14 mouse cellular contexts compared by ENCODE assay signal in the genomic region with DNA sequence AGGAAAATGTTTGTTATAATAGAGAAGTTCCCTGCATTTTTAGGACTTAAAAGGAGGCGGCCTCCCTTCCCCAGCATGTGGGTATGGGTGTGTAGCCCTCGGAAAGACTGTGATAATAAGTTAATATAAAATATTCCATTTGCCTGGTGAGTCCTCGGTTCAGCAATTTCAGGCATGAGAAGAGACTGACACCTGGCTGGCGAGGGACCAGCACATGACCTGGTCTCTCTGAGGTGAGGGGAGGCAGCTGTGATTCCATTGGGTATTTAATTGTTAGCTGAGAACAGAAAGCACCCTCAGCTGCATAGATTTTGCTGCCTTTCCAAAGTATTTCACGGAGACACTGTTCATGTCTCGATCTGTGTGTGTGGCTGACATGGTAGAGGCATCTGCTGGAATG.
A peak's percentile ranks its signal among the peaks of the same experiment; 100 is the strongest.
DNase-seq lines count a peak whose midpoint lies in the region; ATAC-seq lines count a peak whose summit lies in the region.
"Had no signal": no experiment of that assay in that cellular context is flagged by ENCODE, and none has a peak within 500 bp of the region (broad histone marks: within the 10 kb centered on the region; RNA-seq: fewer than 3 reads in every experiment).

No protein-coding gene starts in this region.

- intact Hi-C loops in heart, postnatal 25 days (cut with DNase I), result no loop called here

- no peak for DNase-seq in heart, postnatal 25 days (ENCODE audit: low spot score)
- DNase-seq in kidney, adult 8-10 months, result peak; percentile 65 to 78
- DNase-seq in embryo, embryonic 10.5 days (ENCODE audit: low spot score), result no peak
- DNase-seq in left cerebral cortex, adult 11 months (ENCODE audit: low spot score), result no peak
- no peak for DNase-seq in thymus, postnatal 4 days
- DNase-seq: cerebellum, adult 18-20 months; gastrocnemius, postnatal 10 days; layer of hippocampus, postnatal 36 days; liver; thymus, adult 18-20 months had no signal

- no peaks in the 10 kb centered on the region for H3K27me3 ChIP-seq in heart, embryonic 12.5 days (replicated peaks)
- H3K27me3 ChIP-seq in forebrain, embryonic 16.5 days (replicated peaks; ENCODE audit: control insufficient read depth, insufficient read depth, low read length), result no peaks in the 10 kb centered on the region
- H3K27me3 ChIP-seq in limb, embryonic 13.5 days, result no peaks in the 10 kb centered on the region

- H3K36me3 ChIP-seq in heart, embryonic 12.5 days, result peaks cover 6% of the 10 kb centered on the region
- H3K36me3 ChIP-seq in forebrain, embryonic 16.5 days (ENCODE audit: control insufficient read depth, insufficient read depth), result no peaks in the 10 kb centered on the region
- peaks cover 6% of the 10 kb centered on the region; the same call in 1 of the 2 replicates for H3K36me3 ChIP-seq in limb, embryonic 13.5 days

- 0 out of 2 replicates have a peak overlapping the region, but pooled peaks have one; percentile 19 for H3K27ac ChIP-seq in heart, embryonic 12.5 days (ENCODE audit: poor library complexity, severe bottlenecking)
- H3K27ac ChIP-seq in forebrain, embryonic 16.5 days (ENCODE audit: low read length), result 0 out of 2 replicates have a peak overlapping the region, but pooled peaks have one; percentile 16
- peak overlapping the region; percentile 69 for H3K27ac ChIP-seq in limb, embryonic 13.5 days

- H3K4me3 ChIP-seq in heart, embryonic 12.5 days, result no peak overlapping the region
- no peak overlapping the region for H3K4me3 ChIP-seq in forebrain, embryonic 16.5 days (replicated peaks; ENCODE audit: low read length)
- no peak overlapping the region for H3K4me3 ChIP-seq in limb, embryonic 13.5 days

- H3K4me1 ChIP-seq in heart, embryonic 12.5 days (replicated peaks), result peaks cover 38% of the 10 kb centered on the region
- peaks cover 35% of the 10 kb centered on the region for H3K4me1 ChIP-seq in forebrain, embryonic 16.5 days (replicated peaks; ENCODE audit: control insufficient read depth, insufficient read depth, low read length)
- H3K4me1 ChIP-seq in limb, embryonic 13.5 days, result peaks cover 65% of the 10 kb centered on the region

- no peaks in the 10 kb centered on the region; the same call in 1 of the 2 replicates for H3K9me3 ChIP-seq in heart, embryonic 12.5 days (replicated peaks)
- no peaks in the 10 kb centered on the region for H3K9me3 ChIP-seq in forebrain, embryonic 16.5 days (ENCODE audit: control insufficient read depth, low read length)
- H3K9me3 ChIP-seq in limb, embryonic 13.5 days, result peaks cover 6% of the 10 kb centered on the region; the same call in 1 of the 2 replicates

- H3K9ac ChIP-seq in heart, embryonic 12.5 days, result no peak overlapping the region
- no peak overlapping the region for H3K9ac ChIP-seq in forebrain, embryonic 16.5 days (replicated peaks; ENCODE audit: low read depth, low read length)
- H3K9ac ChIP-seq in limb, embryonic 13.5 days, result peak overlapping the region; percentile 26; the same call in 1 of the 2 replicates

- WGBS in heart, embryonic 12.5 days, result 78% methylated on average over 6 of the region's 6 CpGs
- 51% methylated on average over 6 of the region's 6 CpGs for WGBS in forebrain, embryonic 16.5 days
- 62% methylated on average over 6 of the region's 6 CpGs for WGBS in limb, embryonic 13.5 days

- no peak for ATAC-seq in heart, embryonic 12.5 days (ENCODE audit: insufficient number of reproducible peaks, low FRiP score)
- no peak for ATAC-seq in forebrain, embryonic 16.5 days
- ATAC-seq in limb, embryonic 13.5 days (ENCODE audit: low FRiP score, low read depth), result no peak

- H3K4me2 ChIP-seq in heart, embryonic 12.5 days, result no peak overlapping the region
- H3K4me2 ChIP-seq in forebrain, embryonic 16.5 days (ENCODE audit: low read length), result no peak overlapping the region
- no peak overlapping the region for H3K4me2 ChIP-seq in limb, embryonic 13.5 days (replicated peaks)
- H3K4me2 ChIP-seq: heart, embryonic 11.5 days had no signal

Comparison
In these comparisons a context has a peak if more than half of its experiments do, and no peak if none do; other contexts are left out.
1. H3K27ac ChIP-seq: peak in every context shown above with its lines; median percentile 69 in limb, embryonic 13.5 days; 19 in heart, embryonic 12.5 days; 16 in forebrain, embryonic 16.5 days.
2. DNase-seq: peak in kidney, adult 8-10 months (2 of 2); none in heart, postnatal 25 days (single experiment), embryo, embryonic 10.5 days (single experiment), left cerebral cortex, adult 11 months (single experiment) and thymus, postnatal 4 days (single experiment).